Mouse (Mus musculus) erythroblast, adult 5-6 weeks (primary cell): ENCODE results near the gene Tdrd5. TPM values are rescaled to one million over a fixed set of nuclear protein-coding genes. Genes with fewer than 3 reads are reported as not detected.
"Not testable (repeated sequence)": the region's sequence is repeated elsewhere in the genome, so short reads cannot be mapped to it uniquely, and the experiment has no call there.

Experiments used
- ATAC-seq: replicated peaks from 2 replicates; pipeline ENCODE4 v1.8.0; 2016; ENCODE audit warnings: moderate number of reproducible peaks, mild to moderate bottlenecking, moderate TSS enrichment, inconsistent platforms; ENCODE audit not compliant: poor library complexity, low FRiP score, severe bottlenecking
- total RNA-seq, 2 experiments: library from RNA; stranded (forward) in 1 of 2; stranded (reverse) in 1 of 2; fragments of 150-400 nt in 1 of 2; fragments of 200-764, 138-1000 nt in 1 of 2; gene quantifications; 2 replicates each; pipeline versions ENCODE4 v1.2.3 to v1.2.4; 2015 to 2017; ENCODE audit warnings: low replicate concordance in 2 of 2

Gene Tdrd5
- total RNA-seq, 2 experiments from 2014 or later, result not detected

- ATAC-seq, result no peak
These were observed 39.5 kb downstream of the Tdrd5 start for GRCm38 (mm10) chr1:156263946-156264345.

- no peak for ATAC-seq
These were observed 40.1 kb downstream of the Tdrd5 start for GRCm38 (mm10) chr1:156263352-156263751.

GRCm38 (mm10) chr1:156254866-156255265 lies 48.6 kb downstream of the Tdrd5 start:
- no peak for ATAC-seq

DNA sequence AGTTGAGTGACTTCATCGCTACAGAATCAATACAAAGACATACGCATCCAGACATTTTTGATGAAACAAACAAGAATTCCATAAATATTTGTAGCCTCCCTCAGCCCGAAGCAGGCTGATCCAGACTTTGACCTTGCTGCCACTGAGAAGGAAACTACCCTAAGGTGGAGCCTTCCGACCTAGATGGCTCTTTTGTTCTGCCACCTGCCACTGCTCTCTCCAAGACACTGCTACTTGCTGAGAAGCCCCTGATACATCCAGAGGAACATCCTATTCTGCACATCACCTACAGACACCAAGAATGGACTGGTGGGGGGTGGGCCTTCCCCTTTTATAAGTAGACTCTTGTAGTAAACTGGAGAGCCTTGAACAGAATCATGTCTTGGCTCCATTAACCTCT lies 52.4 kb downstream of the Tdrd5 start:
- not testable (repeated sequence) for ATAC-seq

- no peak for ATAC-seq
These were observed 55.6 kb downstream of the Tdrd5 start for GRCm38 (mm10) chr1:156247893-156248292.

DNA sequence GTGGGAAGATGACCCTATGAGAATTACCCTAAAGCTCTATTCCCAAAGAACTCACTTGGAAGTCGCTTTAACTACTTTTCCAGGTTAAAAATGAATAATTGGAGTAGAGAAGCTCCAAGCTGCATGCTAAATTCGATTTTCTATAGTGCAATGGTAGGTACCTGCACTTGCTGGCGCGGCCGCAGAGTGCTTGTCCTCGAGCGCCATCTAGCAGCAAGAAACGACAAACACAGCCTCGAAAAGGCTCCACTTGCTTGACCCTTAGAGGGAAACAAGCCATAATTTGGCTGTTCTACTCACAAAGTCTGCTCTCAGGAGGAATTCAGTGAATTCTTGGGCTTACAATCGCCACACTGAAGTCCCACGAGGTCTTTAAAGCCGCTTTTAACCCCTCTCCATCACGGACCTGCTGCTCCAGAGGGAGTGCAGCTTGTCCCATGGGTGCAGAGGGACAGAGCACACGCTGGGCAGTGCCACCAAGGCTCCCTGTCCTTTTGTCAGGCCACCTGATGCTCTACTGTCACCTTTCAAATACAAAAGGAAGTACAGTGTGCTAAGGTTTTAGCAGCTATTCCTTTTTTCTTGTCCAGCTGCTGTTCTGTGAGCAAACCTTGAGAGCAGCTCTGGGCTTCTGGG lies 61.6 kb downstream of the Tdrd5 start:
- peak; percentile 82 for ATAC-seq

- ATAC-seq, result 0 out of 2 replicates have a peak, but pooled peaks have one; percentile 53
These were observed 62.4 kb downstream of the Tdrd5 start for GRCm38 (mm10) chr1:156241035-156241434.

- ATAC-seq, result no peak
These were observed 72.3 kb downstream of the Tdrd5 start for GRCm38 (mm10) chr1:156231122-156231521.

GRCm38 (mm10) chr1:156230339-156231089 lies 73.0 kb downstream of the Tdrd5 start:
- no peak for ATAC-seq

DNA sequence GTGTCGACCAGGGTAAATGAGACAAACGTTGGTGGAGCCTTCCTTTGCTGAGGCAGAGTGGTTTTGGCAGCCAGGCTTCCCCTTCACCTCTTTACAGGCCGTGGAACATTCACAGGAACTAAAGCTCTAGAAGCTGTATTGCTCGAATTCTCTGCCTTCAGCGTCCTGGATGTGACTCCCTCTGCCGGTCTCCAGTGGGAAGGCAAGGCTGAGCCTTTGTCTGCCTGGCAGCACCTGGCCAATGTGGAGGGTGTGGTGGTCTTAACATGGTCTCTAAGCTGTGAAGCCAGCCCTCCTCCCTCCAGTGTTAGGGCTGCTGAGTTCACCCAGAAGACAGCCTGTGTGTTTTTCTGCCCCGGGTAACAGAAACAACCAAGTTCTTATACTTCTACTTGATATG lies 74.0 kb downstream of the Tdrd5 start:
- no peak for ATAC-seq

GRCm38 (mm10) chr1:156228728-156229127 lies 74.7 kb downstream of the Tdrd5 start:
- no peak for ATAC-seq

DNA sequence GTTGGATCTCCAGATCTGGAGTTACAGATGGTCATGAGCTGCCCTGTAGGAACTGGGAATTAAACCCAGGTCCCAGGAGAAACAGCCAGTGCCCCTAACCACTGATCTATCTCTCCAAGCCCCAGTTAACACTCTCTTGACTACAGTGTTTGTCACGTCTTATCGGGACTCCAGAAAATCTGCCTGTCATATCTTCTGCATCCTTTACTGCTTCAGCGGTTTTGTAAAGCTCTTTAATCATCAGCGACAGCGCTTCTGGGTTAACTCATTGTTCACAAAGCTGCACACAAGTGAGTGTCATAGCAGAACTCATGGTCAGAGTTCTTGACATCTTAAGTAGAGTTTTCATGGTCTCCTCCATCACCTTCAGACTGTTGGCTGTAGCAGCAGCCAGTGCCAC lies 76.6 kb downstream of the Tdrd5 start:
- no peak for ATAC-seq

GRCm38 (mm10) chr1:156222205-156223000 lies 81.1 kb downstream of the Tdrd5 start:
- ATAC-seq, result no peak

GRCm38 (mm10) chr1:156221327-156221726 lies 82.1 kb downstream of the Tdrd5 start:
- ATAC-seq, result no peak

DNA sequence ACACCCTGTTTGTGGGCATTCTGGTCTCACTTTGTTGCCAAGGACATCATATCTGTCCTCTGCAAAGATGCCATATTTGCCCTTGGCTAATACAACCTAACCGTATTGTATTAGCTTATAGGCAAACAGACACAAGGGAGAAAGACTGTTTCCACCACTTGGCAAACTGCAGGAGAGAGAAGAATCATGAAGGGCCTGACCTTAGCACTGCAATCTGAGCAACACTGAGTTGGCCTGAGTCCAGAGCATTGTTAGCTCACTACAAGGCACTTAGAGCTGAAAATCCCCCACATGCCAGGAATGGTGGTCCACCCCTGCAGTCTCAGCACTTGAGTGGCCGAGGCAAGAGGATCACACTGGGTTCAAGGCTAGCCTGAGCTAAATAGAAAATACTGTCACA lies 84.9 kb downstream of the Tdrd5 start:
- no peak for ATAC-seq

DNA sequence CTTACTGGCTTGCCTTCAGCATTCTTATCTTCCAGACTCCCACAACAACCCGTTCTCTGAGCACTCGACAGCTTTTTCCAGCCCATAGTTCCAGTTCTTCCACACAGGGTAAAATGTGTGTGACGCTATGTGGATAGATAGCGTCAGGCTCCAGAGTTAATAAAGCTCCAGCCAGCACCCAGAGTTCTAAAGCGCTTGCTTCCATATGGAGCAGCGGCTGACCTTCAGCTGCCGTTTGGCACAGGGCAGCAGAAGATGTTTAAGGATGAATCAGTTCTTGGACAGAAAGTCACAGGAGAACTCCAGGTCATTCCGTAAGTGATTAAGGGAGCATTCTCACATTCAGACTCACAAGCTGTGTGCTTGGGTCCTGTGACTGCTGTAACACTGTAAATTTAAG lies 85.5 kb downstream of the Tdrd5 start:
- ATAC-seq, result no peak

GRCm38 (mm10) chr1:156217393-156217792 lies 86.1 kb downstream of the Tdrd5 start:
- peak; percentile 78 for ATAC-seq

DNA sequence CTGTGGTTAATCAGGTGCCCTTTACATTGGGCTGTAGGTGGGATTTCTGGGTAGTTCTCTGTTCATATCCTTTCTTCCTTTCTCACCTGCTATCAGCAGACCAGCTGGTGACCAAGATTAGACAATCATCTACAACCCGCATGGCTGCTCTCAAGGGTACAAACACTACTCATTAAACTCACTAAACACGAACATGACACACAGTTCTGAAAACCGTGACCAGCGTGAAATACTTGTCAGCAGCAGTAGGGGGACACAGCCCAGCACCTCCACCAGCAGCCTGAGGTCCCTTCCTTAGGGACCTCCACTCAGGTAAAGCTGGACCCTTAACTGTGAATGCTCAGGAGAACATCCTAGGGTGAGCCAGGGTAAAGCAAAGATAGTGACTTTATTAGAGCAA lies 87.2 kb downstream of the Tdrd5 start:
- ATAC-seq, result no peak

GRCm38 (mm10) chr1:156214651-156215050 lies 88.8 kb downstream of the Tdrd5 start:
- ATAC-seq, result no peak

- no peak for ATAC-seq
These were observed 90.5 kb downstream of the Tdrd5 start for GRCm38 (mm10) chr1:156212923-156213322.
